Mouse (Mus musculus): ENCODE results near the gene Prps2. TPM values are rescaled to one million over a fixed set of nuclear protein-coding genes. Genes with fewer than 3 reads are reported as not detected.
"Not testable (repeated sequence)": the region's sequence is repeated elsewhere in the genome, so short reads cannot be mapped to it uniquely, and the experiment has no call there.

Gene Prps2
- polyA plus RNA-seq, 1 experiment from 2014 or later, result 38.0 TPM

GRCm38 (mm10) chrX:167315766-167316165 is 66.8 kb downstream of the Prps2 start:
- DNase-seq (ENCODE audit: low spot score) (no peak), ATAC-seq (replicated peaks; ENCODE audit: low FRiP score, low TSS enrichment, low read depth) (no peak)
- WGBS, result 56% methylated on average over 5 of the region's 5 CpGs

GRCm38 (mm10) chrX:167315093-167315726 is 67.3 kb downstream of the Prps2 start:
- H3K9ac ChIP-seq (ENCODE audit: low read length), result no peak overlapping the region
- DNase-seq (ENCODE audit: low spot score), result no peak
- no peak overlapping the region for H3K4me2 ChIP-seq (ENCODE audit: low read length)
- no peak overlapping the region for H3K27ac ChIP-seq (ENCODE audit: low read depth)
- H3K27me3 ChIP-seq (replicated peaks; ENCODE audit: control insufficient read depth, insufficient read depth, low read length), result 0 out of 2 replicates have a peak, but pooled peaks cover 7% of the 10 kb centered on the region
- no peak for ATAC-seq (replicated peaks; ENCODE audit: low FRiP score, low TSS enrichment, low read depth)
- no peaks in the 10 kb centered on the region for H3K36me3 ChIP-seq (ENCODE audit: control insufficient read depth, insufficient read depth, low read length)
- H3K4me1 ChIP-seq (replicated peaks; ENCODE audit: control insufficient read depth, insufficient read depth, low read length), result no peaks in the 10 kb centered on the region
- H3K9me3 ChIP-seq (ENCODE audit: control insufficient read depth, low read length), result no peaks in the 10 kb centered on the region
- 65% methylated on average over 4 of the region's 4 CpGs for WGBS
- H3K4me3 ChIP-seq (ENCODE audit: low read depth, low read length), result no peak overlapping the region

More at GRCm38 (mm10) chrX:167315766-167316165, 66.8 kb downstream of the Prps2 start:
- no peaks in the 10 kb centered on the region for H3K9me3 ChIP-seq (ENCODE audit: control insufficient read depth, low read length)
- no peak overlapping the region for H3K27ac ChIP-seq (ENCODE audit: low read depth)
- no peaks in the 10 kb centered on the region for H3K36me3 ChIP-seq (ENCODE audit: control insufficient read depth, insufficient read depth, low read length)
- no peaks in the 10 kb centered on the region for H3K4me1 ChIP-seq (replicated peaks; ENCODE audit: control insufficient read depth, insufficient read depth, low read length)
- H3K9ac ChIP-seq (ENCODE audit: low read length), result no peak overlapping the region
- no peak overlapping the region for H3K4me3 ChIP-seq (ENCODE audit: low read depth, low read length)
- no peak overlapping the region for H3K4me2 ChIP-seq (ENCODE audit: low read length)
- H3K27me3 ChIP-seq (replicated peaks; ENCODE audit: control insufficient read depth, insufficient read depth, low read length), result peaks cover 7% of the 10 kb centered on the region; the same call in 1 of the 2 replicates

- no CpG with 5 or more reads among the region's 1 CpGs for WGBS
- not testable (repeated sequence) for H3K4me3 ChIP-seq (ENCODE audit: low read depth, low read length); ATAC-seq (replicated peaks; ENCODE audit: low FRiP score, low TSS enrichment, low read depth)
These were observed 80.5 kb downstream of the Prps2 start for GRCm38 (mm10) chrX:167302061-167302460.

More at GRCm38 (mm10) chrX:167302061-167302460, 80.5 kb downstream of the Prps2 start:
- not testable (repeated sequence) for H3K27me3 ChIP-seq (replicated peaks; ENCODE audit: control insufficient read depth, insufficient read depth, low read length); H3K36me3 ChIP-seq (ENCODE audit: control insufficient read depth, insufficient read depth, low read length); H3K27ac ChIP-seq (ENCODE audit: low read depth); H3K9ac ChIP-seq (ENCODE audit: low read length); DNase-seq (ENCODE audit: low spot score); H3K9me3 ChIP-seq (ENCODE audit: control insufficient read depth, low read length); H3K4me1 ChIP-seq (replicated peaks; ENCODE audit: control insufficient read depth, insufficient read depth, low read length); H3K4me2 ChIP-seq (ENCODE audit: low read length)

Other genes starting within 250 kb of the Prps2 start
- 3,370 and 3,374 TPM in 2 replicates for gene Tmsb4x, start 173.4 kb downstream of the Prps2 start, polyA plus RNA-seq (2014; fragmentation: Nextera tagmentation; extraction: Ambion mirVana)
- gene Tlr8, start 118.4 kb downstream of the Prps2 start, polyA plus RNA-seq (2014; fragmentation: Nextera tagmentation; extraction: Ambion mirVana), result 0.26 and 0.45 TPM in 2 replicates
- gene Tlr7, start 52.2 kb downstream of the Prps2 start, polyA plus RNA-seq (2014; fragmentation: Nextera tagmentation; extraction: Ambion mirVana), result 0.49 and 0.56 TPM in 2 replicates